Mouse (Mus musculus) ES-E14 (cell line): ENCODE results near the gene Trp53rka. TPM values are rescaled to one million over a fixed set of nuclear protein-coding genes. Genes with fewer than 3 reads are reported as not detected.
A peak's percentile ranks its signal among the peaks of the same experiment; 100 is the strongest.

Experiments
- DNase-seq: peaks from one replicate; pipeline ENCODE4 v3.0.0-alpha.2; 2013; ENCODE audit warnings: low read depth, low spot score
- H3K27ac ChIP-seq: 2 replicates; pipeline ENCODE4 v1.5.1; 2012; ENCODE audit warnings: low read depth, mild to moderate bottlenecking, low read length, moderate library complexity, mixed read lengths; ENCODE audit not compliant: poor library complexity, insufficient read depth, severe bottlenecking
- H3K36me3 ChIP-seq: 2 replicates; pipeline ENCODE4 v1.6.1; 2012; ENCODE audit warnings: mild to moderate bottlenecking, low read length, moderate library complexity, mixed read lengths; ENCODE audit not compliant: control insufficient read depth, poor library complexity, insufficient read depth, severe bottlenecking
- H3K4me1 ChIP-seq, 2 experiments: fragments of 150-350 bp in 1 of 2; sonication (generic) in 1 of 2; 2 replicates each; pipeline ENCODE4 v1.6.1; 2012; ENCODE audit warnings: low read length in 2 of 2, mild to moderate bottlenecking in 1 of 2, mixed read lengths in 1 of 2; ENCODE audit not compliant: control insufficient read depth in 2 of 2, insufficient read depth in 2 of 2, poor library complexity in 1 of 2
- H3K4me3 ChIP-seq, 2 experiments: fragments of 150-350 bp in 1 of 2; sonication (generic) in 1 of 2; 2 replicates each; pipeline ENCODE4 v1.5.1; 2012; ENCODE audit warnings: low read length in 2 of 2, low read depth in 1 of 2, mild to moderate bottlenecking in 1 of 2, mixed read lengths in 1 of 2; ENCODE audit not compliant: insufficient read depth in 1 of 2, poor library complexity in 1 of 2, severe bottlenecking in 1 of 2
- H3K9ac ChIP-seq: 2 replicates; pipeline ENCODE4 v1.6.1; 2012; ENCODE audit warnings: low read depth, mild to moderate bottlenecking, low read length, mixed read lengths; ENCODE audit not compliant: poor library complexity, insufficient read depth, severe bottlenecking
- H3K9me3 ChIP-seq: fragments of 150-350 bp; sonication (generic); 2 replicates; pipeline ENCODE4 v1.6.1; 2012; ENCODE audit warnings: low read depth, mild to moderate bottlenecking, low read length; ENCODE audit not compliant: control insufficient read depth, insufficient read depth
- CHD2 ChIP-seq: IDR thresholded peaks from 2 replicates; pipeline ENCODE4 v1.6.1; 2014; ENCODE audit warnings: mild to moderate bottlenecking, low read depth, low read length, inconsistent platforms
- HCFC1 ChIP-seq: IDR thresholded peaks from 2 replicates; pipeline ENCODE4 v1.6.1; 2012; ENCODE audit warnings: low read length, inconsistent platforms, borderline replicate concordance; ENCODE audit not compliant: insufficient read depth
- MAFK ChIP-seq: IDR thresholded peaks from 2 replicates; pipeline ENCODE4 v1.6.1; 2014; ENCODE audit warnings: mild to moderate bottlenecking, low read depth, low read length, inconsistent platforms; ENCODE audit not compliant: insufficient read depth
- ZC3H11A ChIP-seq: IDR thresholded peaks from 2 replicates; pipeline ENCODE4 v1.6.1; 2012; ENCODE audit warnings: low read depth, mild to moderate bottlenecking, inconsistent platforms, low read length, borderline replicate concordance
- ZNF384 ChIP-seq: IDR thresholded peaks from 2 replicates; pipeline ENCODE4 v1.6.1; 2012; ENCODE audit warnings: low read depth, low read length, inconsistent platforms
- in situ Hi-C, 2 experiments: fragments of 600-800 bp; cut with MboI; formaldehyde crosslinking; loops; one replicate each; pipeline ENCODE4 v1.15.1; 2025; ENCODE audit warnings: low sequenced_read_pairs in 2 of 2, inconsistent platforms in 1 of 2; ENCODE audit not compliant: unreplicated experiment in 2 of 2
- total RNA-seq: library from RNA; depleted of rRNA; stranded (reverse); fragments of 300-350 nt; gene quantifications from 2 replicates; pipeline ENCODE4 v1.2.3, GENCODE M21; 2012; rRNA removed

The Trp53rka gene
- 19.5 and 22.0 TPM in 2 replicates for total RNA-seq

GRCm38 (mm10) chr2:165492648-165493553, at the start of gene Trp53rka:
Gene Trp53rka, minus strand, starts transcription at chr2:165493324.
- Histone ChIP-seq H3K9me3 (no peaks in the 10 kb centered on the region), H3K4me3 (peak within 1 kb of the TSS; percentile 75 to 89), H3K27ac (peak within 1 kb of the TSS; percentile 32; the same call in 1 of the 2 replicates), H3K36me3 (peaks cover 12% of the 10 kb centered on the region; the same call in 1 of the 2 replicates), H3K4me1 (peaks cover 3 to 6% of the 10 kb centered on the region in 2 experiments; a peak in 2 of 4 replicates), H3K9ac (peak within 1 kb of the TSS; percentile 92)
- DNase-seq = peak; percentile 59
- in situ Hi-C loops = no loop called here
- TF ChIP-seq CHD2 = no peak
- TF ChIP-seq ZNF384 = peak; percentile 79; the same call in 1 of the 2 replicates
- TF ChIP-seq HCFC1 = peak; percentile 80; the same call in 1 of the 2 replicates

- Histone ChIP-seq H3K27ac (no peak overlapping the region), H3K9me3 (no peaks in the 10 kb centered on the region), H3K36me3 (no peaks in the 10 kb centered on the region), H3K4me1 (peaks cover 0 to 5% of the 10 kb centered on the region in 2 experiments; a peak in 2 of 4 replicates), H3K4me3 (no peak overlapping the region), H3K9ac (no peak overlapping the region)
- no peak for DNase-seq
- TF ChIP-seq MAFK = no peak
- TF ChIP-seq ZC3H11A = no peak
- TF ChIP-seq CHD2 = no peak
- TF ChIP-seq HCFC1 = no peak
- no peak for TF ChIP-seq ZNF384
- in situ Hi-C loops = no loop called here
Measured at GRCm38 (mm10) chr2:165540975-165541374, 47.9 kb upstream of the Trp53rka start.

- Histone ChIP-seq H3K4me1 (no peaks in the 10 kb centered on the region), H3K27ac (no peak overlapping the region), H3K9me3 (no peaks in the 10 kb centered on the region), H3K4me3 (no peak overlapping the region), H3K36me3 (no peaks in the 10 kb centered on the region), H3K9ac (no peak overlapping the region)
- TF ChIP-seq MAFK = no peak
- no peak for TF ChIP-seq ZNF384
- TF ChIP-seq ZC3H11A = no peak
- no peak for TF ChIP-seq HCFC1
- TF ChIP-seq CHD2 = no peak
- DNase-seq = no peak
- in situ Hi-C loops = no loop called here
Measured at GRCm38 (mm10) chr2:165533789-165534188, 40.7 kb upstream of the Trp53rka start.

- H3K36me3 ChIP-seq = no peaks in the 10 kb centered on the region
- no peak overlapping the region for H3K27ac ChIP-seq
- H3K4me3 ChIP-seq = no peak overlapping the region
- H3K9me3 ChIP-seq = no peaks in the 10 kb centered on the region
- in situ Hi-C loops = loop anchor here in 1 of 2 experiments (10.0 kb wide), 1 partner anchor 216 kb away; no protein-coding TSS in a partner anchor
- H3K9ac ChIP-seq = no peak overlapping the region
- DNase-seq = peak; percentile 55
- TF ChIP-seq MAFK (no peak), HCFC1 (no peak), ZNF384 (no peak), ZC3H11A (peak; percentile 82; the same call in 1 of the 2 replicates)
- H3K4me1 ChIP-seq = no peaks in the 10 kb centered on the region
Measured at GRCm38 (mm10) chr2:165529106-165529505, 36.0 kb upstream of the Trp53rka start.
